Mouse (Mus musculus): ENCODE results near the gene Pbsn. TPM values are rescaled to one million over a fixed set of nuclear protein-coding genes. Genes with fewer than 3 reads are reported as not detected.

Pbsn gene
- total and polyA plus RNA-seq, 2 experiments from 2014 or later: not detected

DNA sequence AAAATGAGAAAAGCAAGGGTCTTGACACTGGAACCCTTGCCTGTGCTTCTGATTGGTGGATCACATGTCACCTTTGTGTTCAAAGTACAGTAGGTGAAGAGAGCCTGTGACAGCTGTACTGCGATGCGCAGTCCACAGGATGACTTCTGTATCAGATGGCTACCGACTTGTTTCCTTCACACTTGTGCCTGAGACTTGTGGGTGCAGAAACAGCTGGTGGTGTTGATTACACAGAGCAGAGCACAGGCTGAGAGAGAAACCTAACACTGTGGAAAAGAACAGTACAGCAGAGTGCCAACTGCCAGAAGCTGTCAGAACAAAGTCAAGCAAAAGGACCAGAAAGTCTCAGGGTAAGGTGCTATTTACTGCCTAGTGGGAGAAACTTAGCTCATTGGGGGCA lies 64.7 kb downstream of the Pbsn start:
- no peak overlapping the region for H3K27ac ChIP-seq (ENCODE audit: low read depth, low read length)
- no peaks in the 10 kb centered on the region for H3K27me3 ChIP-seq (ENCODE audit: insufficient read depth, low read length)
- H3K9me3 ChIP-seq (ENCODE audit: low read length): no peaks in the 10 kb centered on the region
- no peak overlapping the region for H3K4me2 ChIP-seq (ENCODE audit: low read depth)
- WGBS: 91% methylated on average over 3 of the region's 3 CpGs
- no peaks in the 10 kb centered on the region for H3K4me1 ChIP-seq (ENCODE audit: insufficient read depth)
- no peak overlapping the region for H3K9ac ChIP-seq
- 0 out of 2 replicates have a peak, but pooled peaks cover 3% of the 10 kb centered on the region for H3K36me3 ChIP-seq (ENCODE audit: insufficient read depth)
- DNase-seq (no peak), ATAC-seq (no peak)
- TF ChIP-seq CTCF (IDR thresholded peaks at IDR 0.05; ENCODE audit: low read depth): no peak
- no peak overlapping the region for H3K4me3 ChIP-seq (ENCODE audit: low read depth, low read length)

Other genes starting within 250 kb of the Pbsn start
- gene Prkx, start 57.3 kb downstream of the Pbsn start, total RNA-seq (2014; rRNA removed): 20.9 and 27.4 TPM in 2 replicates
- gene Prkx, start 57.3 kb downstream of the Pbsn start, polyA plus RNA-seq (2015; fragmentation: Nextera tagmentation; extraction: Ambion mirVana): 18.2 and 21.7 TPM in 2 replicates
- gene Gm14744, start 11.1 kb upstream of the Pbsn start, total RNA-seq (2014; rRNA removed): not detected in 2 replicates
- not detected in 2 replicates for gene Gm14744, start 11.1 kb upstream of the Pbsn start, polyA plus RNA-seq (2015; fragmentation: Nextera tagmentation; extraction: Ambion mirVana)
- gene 5430402E10Rik, start 71.4 kb upstream of the Pbsn start, total RNA-seq (2014; rRNA removed): not detected in 2 replicates
- not detected in 2 replicates for gene 5430402E10Rik, start 71.4 kb upstream of the Pbsn start, polyA plus RNA-seq (2015; fragmentation: Nextera tagmentation; extraction: Ambion mirVana)
- not detected in 2 replicates for gene Obp1a, start 237.8 kb upstream of the Pbsn start, total RNA-seq (2014; rRNA removed)
- gene Obp1a, start 237.8 kb upstream of the Pbsn start, polyA plus RNA-seq (2015; fragmentation: Nextera tagmentation; extraction: Ambion mirVana): not detected in 2 replicates